8 mouse cellular contexts compared by ENCODE assay signal in the genomic region with DNA sequence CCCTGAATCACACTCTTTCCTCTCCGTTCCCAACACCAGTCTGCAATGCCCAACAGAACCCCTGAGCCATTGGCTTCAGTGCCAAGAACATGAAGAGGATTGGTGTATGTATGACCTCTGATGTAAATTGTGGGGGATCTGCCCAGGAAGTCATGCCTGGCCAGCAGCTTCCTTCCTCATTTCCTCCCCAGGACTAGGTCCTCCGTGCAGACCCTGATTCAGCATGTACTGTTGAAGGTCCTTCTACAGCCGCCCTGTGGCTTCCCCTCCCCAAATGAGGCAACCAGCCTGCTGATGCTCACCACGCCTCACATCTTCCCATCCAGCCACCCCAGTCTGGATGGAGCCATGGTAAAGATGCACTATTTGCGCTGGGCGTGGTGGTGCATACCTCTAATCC. TPM values are rescaled to one million over a fixed set of nuclear protein-coding genes. Genes with fewer than 3 reads are reported as not detected.
DNase-seq lines count a peak whose midpoint lies in the region; ATAC-seq and TF ChIP-seq lines count a peak whose summit lies in the region.

A gene (minus strand): TSS at position 83 of the 400 bp plus-strand sequence.

- H3K9ac ChIP-seq in embryonic facial prominence, embryonic 15.5 days: no peak within 1 kb of the TSS
- no peak within 1 kb of the TSS; the same call in 1 of the 2 replicates for H3K9ac ChIP-seq in lung, embryonic 15.5 days

- H3K4me3 ChIP-seq in embryonic facial prominence, embryonic 15.5 days (replicated peaks): peak within 1 kb of the TSS; percentile 32
- H3K4me3 ChIP-seq in lung, embryonic 15.5 days: peak within 1 kb of the TSS; percentile 23
- H3K4me3 ChIP-seq in small intestine, adult 2 months (ENCODE audit: low read depth, low read length): peak within 1 kb of the TSS; percentile 44

- intact Hi-C loops in heart, postnatal 10 days (cut with DNase I): no loop called here

- H3K4me2 ChIP-seq in embryonic facial prominence, embryonic 15.5 days (replicated peaks): peak within 1 kb of the TSS; percentile 58
- H3K4me2 ChIP-seq in lung, embryonic 15.5 days: peak within 1 kb of the TSS; percentile 53

- WGBS in embryonic facial prominence, embryonic 15.5 days: 87% methylated on average over 6 of the region's 6 CpGs
- WGBS in lung, embryonic 15.5 days: 69% methylated on average over 6 of the region's 6 CpGs
- 75% methylated on average over 6 of the region's 6 CpGs for WGBS in small intestine, adult 2 months

- peak; percentile 47 for DNase-seq in heart, adult 8-10 months (ENCODE audit: low spot score)
- no peak for DNase-seq in heart, postnatal 10 days
- no peak for DNase-seq in layer of hippocampus, adult 18-20 months (ENCODE audit: low spot score in 2 of 2)
- DNase-seq in embryo, embryonic 10 days (ENCODE audit: low spot score): no peak
- no peak for DNase-seq in yolk sac, embryonic 10.5 days (ENCODE audit: low spot score)

- H3K4me1 ChIP-seq in embryonic facial prominence, embryonic 15.5 days: peaks cover 10% of the 10 kb centered on the region
- 0 out of 2 replicates have a peak, but pooled peaks cover 7% of the 10 kb centered on the region for H3K4me1 ChIP-seq in lung, embryonic 15.5 days
- H3K4me1 ChIP-seq in small intestine, adult 2 months (ENCODE audit: control insufficient read depth, insufficient read depth, insufficient read length, low read length): peaks cover 7% of the 10 kb centered on the region

- no peak for ATAC-seq in embryonic facial prominence, embryonic 15.5 days (ENCODE audit: insufficient number of reproducible peaks, low FRiP score, low TSS enrichment, low read depth)
- ATAC-seq in lung, embryonic 15.5 days (ENCODE audit: borderline replicate concordance, extremely low read depth, low FRiP score, low TSS enrichment): no peak

- H3K9me3 ChIP-seq in embryonic facial prominence, embryonic 15.5 days (replicated peaks): no peaks in the 10 kb centered on the region
- H3K9me3 ChIP-seq in lung, embryonic 15.5 days: no peaks in the 10 kb centered on the region

- no peaks in the 10 kb centered on the region for H3K36me3 ChIP-seq in embryonic facial prominence, embryonic 15.5 days
- no peaks in the 10 kb centered on the region for H3K36me3 ChIP-seq in lung, embryonic 15.5 days
- H3K36me3 ChIP-seq in small intestine, adult 2 months (ENCODE audit: control insufficient read depth, insufficient read depth, low read length): no peaks in the 10 kb centered on the region

- no peak within 1 kb of the TSS for H3K27ac ChIP-seq in embryonic facial prominence, embryonic 15.5 days (replicated peaks)
- H3K27ac ChIP-seq in lung, embryonic 15.5 days: no peak within 1 kb of the TSS
- no peak within 1 kb of the TSS for H3K27ac ChIP-seq in small intestine, adult 2 months (ENCODE audit: insufficient read depth, low read depth, low read length)

- TF ChIP-seq CTCF in small intestine, adult 2 months (IDR thresholded peaks at IDR 0.05; ENCODE audit: extremely low read depth, insufficient read length, insufficient replicate concordance, low read depth, low read length): no peak

- TF ChIP-seq POLR2A in small intestine, adult 2 months (IDR thresholded peaks at IDR 0.05; ENCODE audit: low read depth, low read length): no peak

- peaks cover 28% of the 10 kb centered on the region for H3K27me3 ChIP-seq in embryonic facial prominence, embryonic 15.5 days
- peaks cover 31% of the 10 kb centered on the region for H3K27me3 ChIP-seq in lung, embryonic 15.5 days
- H3K27me3 ChIP-seq in small intestine, adult 2 months (ENCODE audit: control insufficient read depth, insufficient read depth, low read length): peaks cover 16% of the 10 kb centered on the region

RNA-seq across cellular contexts. Expression of the gene that starts here (rescaled TPM):
- total RNA-seq in heart, adult 8-10 months (2022): 1 to 10 TPM in 1 of 4 experiments, under 1 TPM in 3; 0.44 to 1.8 (median 0.61) TPM
- under 1 TPM; 0.14 to 0.40 TPM for total RNA-seq in heart, postnatal 10 days (2021)
- polyA plus RNA-seq in embryonic facial prominence, embryonic 15.5 days (2015; fragmentation: Nextera tagmentation; extraction: Ambion mirVana): 0.60 and 0.79 TPM in 2 replicates
- 10 to 100 TPM; 37.9 to 40.8 TPM for total RNA-seq in layer of hippocampus, adult 18-20 months (2021)
- 0.72 and 1.6 TPM in 2 replicates for polyA plus RNA-seq in lung, embryonic 15.5 days (2015; fragmentation: Nextera tagmentation; extraction: Ambion mirVana)
- 1.8 and 3.4 TPM in 2 replicates for polyA plus RNA-seq in small intestine, adult 2 months (2012; rRNA removed)

Comparison
In these comparisons a context has a peak if more than half of its experiments do, and no peak if none do; other contexts are left out.
1. RNA of the gene that starts here (total RNA-seq): 37.9 to 40.8 TPM in layer of hippocampus, adult 18-20 months; 0.44 to 1.8 TPM in heart, adult 8-10 months and 0.14 to 0.40 TPM in heart, postnatal 10 days; every median in the first group is over 10 times any median in the second.
2. Peak in every context shown above with its lines, with median percentiles within 50 percentile points of each other: H3K4me3 ChIP-seq.